Mouse (Mus musculus) embryo, embryonic 9.5 days (tissue): ENCODE results near the gene Tmigd1.

ENCODE experiments used
- DNase-seq: peaks from one replicate; pipeline ENCODE4 v3.0.0-alpha.2; 2017; ENCODE audit errors: extremely low spot score

Tmigd1 gene

DNA sequence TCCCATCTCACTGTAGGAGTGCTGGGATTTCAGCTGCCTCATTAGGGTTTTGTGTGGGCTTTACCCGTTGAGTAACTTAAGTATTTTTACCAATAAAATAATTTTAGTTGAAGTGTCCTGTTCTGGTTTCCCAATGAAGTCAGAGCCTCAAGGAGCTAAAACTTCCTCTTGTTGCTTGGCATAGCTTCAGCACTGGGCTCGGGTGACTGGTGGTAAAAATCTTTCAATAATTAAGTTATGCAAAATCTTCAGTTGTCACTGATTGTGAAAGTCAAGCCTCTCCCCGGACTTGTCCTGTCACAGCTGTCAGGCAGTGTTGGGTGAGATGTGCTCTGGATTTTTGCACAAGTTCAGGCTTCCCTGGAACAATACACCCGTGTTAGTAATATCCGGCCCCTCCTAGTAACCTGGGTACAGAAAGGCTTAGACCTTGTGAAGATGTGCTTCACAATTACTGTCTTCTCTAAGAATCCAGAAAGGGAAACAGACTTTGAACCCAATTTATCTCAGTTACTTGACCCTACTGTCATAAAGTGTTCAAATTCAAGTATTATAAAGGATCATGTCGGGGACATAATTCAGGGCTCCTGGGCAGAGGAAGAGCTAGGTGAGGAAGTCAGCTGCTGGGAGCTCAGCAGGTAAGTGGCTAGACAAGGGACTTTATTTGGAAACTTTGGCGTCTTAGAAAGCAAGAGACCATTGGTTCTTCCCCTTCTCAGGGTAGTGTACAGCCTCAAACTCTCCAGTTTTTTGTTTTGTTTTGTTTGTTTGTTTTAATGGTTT lies at the start of gene Tmigd1:
Gene Tmigd1, plus strand, starts transcription at position 581 of the 783 bp plus-strand sequence.
- no peak for DNase-seq

GRCm38 (mm10) chr11:76854475-76855341 lies 47.3 kb upstream of the Tmigd1 start:
- DNase-seq = no peak

DNA sequence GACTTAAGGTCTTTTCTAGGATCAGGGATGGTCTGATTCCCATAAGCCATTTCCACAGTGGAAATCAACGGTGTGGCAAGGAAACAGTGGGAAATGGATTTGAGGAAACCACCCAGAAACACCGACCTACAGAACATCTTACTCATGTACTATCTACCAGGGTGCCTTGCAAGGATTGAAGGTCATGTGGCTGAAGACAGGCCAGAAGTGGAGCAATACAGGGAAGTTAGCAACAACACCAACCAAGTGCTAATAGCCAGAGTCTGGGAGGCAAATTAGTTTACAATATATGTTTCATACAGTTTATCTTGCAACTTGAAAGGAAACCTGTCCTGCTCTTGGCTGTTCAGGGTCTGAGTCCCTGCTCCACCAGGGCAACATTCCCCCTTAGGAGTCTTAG lies 45.4 kb upstream of the Tmigd1 start:
- DNase-seq = no peak

DNA sequence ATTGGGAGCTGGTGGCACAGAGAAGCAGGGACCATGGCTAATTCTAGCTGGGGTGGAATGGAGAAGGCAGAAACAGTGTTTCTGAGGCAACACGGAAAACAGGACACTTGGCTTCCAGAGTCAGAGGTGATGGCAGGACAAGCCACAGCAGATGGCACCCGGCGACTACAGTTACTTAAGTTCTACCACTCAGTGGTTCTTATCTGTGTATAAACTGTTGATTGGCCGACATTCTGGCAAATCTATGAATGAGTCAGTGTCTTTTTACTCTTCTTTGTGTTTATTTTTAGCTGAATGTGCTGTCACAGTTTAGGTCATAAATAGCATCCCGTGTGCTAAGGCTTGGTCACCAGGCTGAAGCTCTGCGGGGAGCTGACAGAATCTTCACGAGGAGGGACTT lies 44.8 kb upstream of the Tmigd1 start:
- no peak for DNase-seq

DNA sequence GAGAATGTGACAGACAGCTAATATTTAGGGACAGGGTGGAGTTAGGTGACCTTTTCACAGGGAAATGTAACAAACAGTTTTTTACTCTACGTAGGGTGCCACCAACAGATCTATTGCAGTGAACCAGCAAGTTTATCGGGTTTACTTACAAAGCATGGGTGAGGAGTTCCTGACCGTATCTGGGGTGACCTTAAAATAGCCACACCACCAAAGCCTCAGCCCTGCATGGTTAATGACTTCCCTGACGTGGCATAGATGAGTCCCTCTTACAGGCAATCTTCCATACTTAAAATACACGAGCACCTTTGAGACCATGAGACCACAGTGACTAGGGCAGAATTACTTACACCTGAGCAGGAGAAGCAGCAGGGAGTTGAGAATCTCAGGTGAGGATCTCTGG lies 43.2 kb upstream of the Tmigd1 start:
- DNase-seq = no peak

GRCm38 (mm10) chr11:76859261-76859660 lies 42.7 kb upstream of the Tmigd1 start:
- no peak for DNase-seq

DNA sequence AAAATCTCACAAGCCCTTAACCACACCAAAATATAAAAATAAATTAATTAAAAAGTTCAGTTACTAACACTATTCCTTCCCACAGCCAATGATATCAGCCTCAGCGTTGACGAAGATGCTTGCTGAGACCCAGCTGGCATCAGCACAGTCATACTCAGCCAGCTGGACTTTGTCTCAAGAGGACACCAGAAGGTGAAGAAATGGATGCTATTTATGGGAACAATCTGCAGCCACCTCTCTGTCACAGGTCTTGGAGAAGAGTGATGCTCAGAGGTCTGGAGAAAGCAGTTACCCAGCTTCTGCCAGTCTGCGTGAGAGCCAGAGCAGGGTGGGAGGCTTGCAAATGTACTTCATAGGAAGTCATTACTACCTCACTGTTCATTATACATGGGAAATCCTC lies 40.8 kb upstream of the Tmigd1 start:
- DNase-seq = no peak

DNA sequence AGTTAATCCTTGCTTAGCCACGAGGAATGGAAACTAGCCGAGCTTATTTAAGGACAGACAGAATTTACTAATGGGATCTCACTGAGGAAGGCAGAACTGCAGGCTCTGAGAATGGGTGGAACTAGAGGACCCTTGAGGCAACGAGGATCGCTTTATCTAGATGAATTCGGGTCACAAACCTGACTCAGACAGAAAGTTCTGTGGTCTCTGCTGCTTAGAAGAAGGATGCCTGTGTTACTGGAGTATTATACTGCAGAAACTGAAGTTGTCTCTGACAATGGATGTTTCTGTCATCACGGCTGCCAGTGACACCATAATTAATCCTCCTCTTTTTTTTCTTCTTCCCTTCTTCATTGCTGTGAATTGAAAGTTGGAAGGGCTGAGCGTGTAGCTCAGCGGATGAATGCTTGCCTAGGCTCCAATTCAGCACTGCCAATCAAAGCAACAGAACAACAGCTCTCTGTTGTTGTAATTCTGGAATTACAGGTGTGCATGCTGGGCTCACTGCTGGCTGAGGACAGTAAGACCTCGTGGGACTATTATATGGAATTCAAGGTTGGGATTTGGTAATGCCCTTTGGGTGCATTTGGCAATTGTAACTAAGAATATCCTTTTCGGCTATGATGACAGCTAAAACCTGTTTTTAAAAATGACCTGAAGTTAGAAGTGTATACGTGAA lies 29.3 kb upstream of the Tmigd1 start:
- DNase-seq = no peak

GRCm38 (mm10) chr11:76873865-76874264 lies 28.1 kb upstream of the Tmigd1 start:
- DNase-seq = no peak

GRCm38 (mm10) chr11:76874766-76875165 lies 27.2 kb upstream of the Tmigd1 start:
- DNase-seq = no peak

- no peak for DNase-seq
Observed at GRCm38 (mm10) chr11:76879816-76880215, 22.1 kb upstream of the Tmigd1 start.

DNA sequence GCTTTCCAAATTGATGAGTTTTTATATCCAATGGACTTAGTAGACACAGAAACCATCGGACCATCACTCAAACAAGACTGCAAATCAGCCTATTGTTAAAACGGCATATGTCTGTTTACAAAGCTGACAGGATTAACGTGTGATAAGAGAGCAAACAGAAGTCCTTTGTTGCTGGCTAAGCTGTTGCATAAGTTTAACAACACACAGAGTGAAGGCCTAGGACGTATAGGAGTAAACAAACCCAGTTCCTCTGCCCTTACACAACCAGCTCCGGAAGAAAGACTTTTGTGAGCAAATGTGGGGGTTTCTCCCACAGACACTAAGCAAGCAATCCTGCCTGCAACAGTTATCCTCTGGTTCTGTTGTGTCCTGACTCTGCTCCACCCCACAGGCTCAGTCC lies 17.5 kb upstream of the Tmigd1 start:
- no peak for DNase-seq

DNA sequence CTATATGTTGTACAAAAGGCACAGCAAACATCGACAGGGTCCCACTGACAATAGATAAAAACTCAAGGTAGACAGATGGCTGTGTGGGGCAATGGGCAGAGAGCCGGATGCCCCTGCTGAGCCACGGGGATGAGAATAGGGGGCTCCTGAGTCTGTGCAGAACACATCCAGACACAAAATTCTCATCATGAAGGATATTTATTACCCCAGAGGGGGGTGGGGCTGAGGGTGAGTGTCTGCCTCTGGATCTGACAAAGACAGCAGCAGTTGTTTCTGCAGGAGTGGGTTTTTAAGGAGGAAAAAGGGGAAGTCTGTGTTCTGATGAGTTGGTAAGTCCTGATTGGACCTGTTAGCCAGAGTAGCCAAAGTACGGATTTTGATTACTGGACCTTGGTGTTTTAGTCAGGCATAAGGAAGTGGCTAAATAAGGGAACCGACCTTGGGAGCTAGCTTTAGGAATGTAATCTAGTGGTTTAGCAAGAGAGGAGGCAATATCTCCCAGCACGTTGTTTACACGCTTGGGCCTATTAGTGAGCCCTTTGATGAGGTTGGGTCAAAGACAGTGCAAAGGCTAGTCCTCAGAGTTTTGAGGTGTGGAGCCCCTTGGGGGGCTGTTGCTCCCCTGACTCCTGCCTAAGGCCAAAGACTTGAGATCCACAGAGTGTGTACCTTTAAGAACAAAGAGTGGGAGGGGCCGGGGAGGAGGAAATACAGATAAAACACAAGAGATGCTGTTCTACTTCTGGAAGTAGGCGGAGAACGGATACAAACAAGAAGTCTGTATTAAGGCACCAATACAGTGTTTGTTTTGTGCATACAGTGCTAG lies 12.4 kb upstream of the Tmigd1 start:
- DNase-seq = no peak

DNA sequence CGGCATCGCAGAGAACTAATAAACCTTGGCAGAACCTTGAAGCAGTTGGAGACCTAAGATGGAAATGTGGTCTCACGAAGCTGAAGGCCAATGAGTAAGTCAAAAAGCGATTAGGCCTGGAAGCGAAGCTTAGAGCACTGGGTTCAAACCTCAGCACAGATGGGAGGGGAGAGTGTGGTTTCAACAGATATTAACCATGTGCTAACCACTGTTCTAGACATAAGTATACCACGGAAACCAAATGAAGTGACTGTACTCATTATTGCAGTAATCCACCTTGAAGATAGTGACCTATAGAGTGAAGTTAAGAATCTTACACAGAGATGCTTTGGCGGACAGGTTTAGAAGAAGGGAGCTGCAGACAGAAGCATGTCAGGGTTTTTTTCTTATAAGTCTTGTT lies 10.8 kb upstream of the Tmigd1 start:
- no peak for DNase-seq

GRCm38 (mm10) chr11:76891738-76892349 lies 10.1 kb upstream of the Tmigd1 start:
- DNase-seq = no peak

DNA sequence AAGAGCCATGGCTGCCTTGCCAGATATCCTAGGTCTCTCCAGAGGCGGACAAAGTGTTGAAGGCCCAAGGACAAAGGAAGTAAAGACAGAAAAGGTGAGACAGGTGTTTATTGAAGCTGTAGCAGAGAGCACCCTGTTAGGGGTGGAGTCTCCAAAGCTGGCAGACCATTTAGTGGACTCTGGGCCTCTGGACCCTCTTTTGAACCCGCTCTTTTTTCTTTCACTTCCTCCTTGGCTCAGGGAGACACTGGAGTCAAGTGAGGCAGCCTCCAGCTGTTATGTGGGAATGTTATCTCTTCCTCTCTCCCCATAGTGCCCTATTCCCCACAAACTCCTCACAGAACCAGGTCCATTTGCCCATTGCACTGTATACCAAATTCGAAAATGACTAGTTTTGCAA lies 9.0 kb upstream of the Tmigd1 start:
- no peak for DNase-seq

GRCm38 (mm10) chr11:76893570-76893969 lies 8.4 kb upstream of the Tmigd1 start:
- DNase-seq = peak; percentile 47

DNA sequence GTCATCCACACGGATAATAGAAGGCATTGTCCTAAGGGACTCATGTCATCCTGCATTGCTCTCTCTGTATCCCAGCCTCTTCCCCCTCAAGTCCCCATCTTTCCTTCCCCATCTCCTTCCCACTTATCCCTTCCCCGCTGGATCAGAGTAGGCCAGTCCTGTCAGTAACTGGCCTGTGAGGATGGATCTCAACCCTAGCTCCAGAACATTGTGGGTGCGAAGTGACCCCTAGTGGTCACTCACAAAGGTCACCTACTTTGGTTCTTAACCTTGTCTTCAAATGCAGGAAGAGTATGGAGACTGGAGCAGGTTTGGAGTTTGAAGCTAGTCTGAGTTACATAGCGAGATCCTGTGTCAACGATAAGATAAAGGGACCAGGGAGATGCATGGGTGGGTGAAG lies 7.7 kb upstream of the Tmigd1 start:
- peak; percentile 71 for DNase-seq

GRCm38 (mm10) chr11:76896360-76896759 lies 5.6 kb upstream of the Tmigd1 start:
- DNase-seq = no peak

GRCm38 (mm10) chr11:76897126-76897525 lies 4.8 kb upstream of the Tmigd1 start:
- DNase-seq = no peak

DNA sequence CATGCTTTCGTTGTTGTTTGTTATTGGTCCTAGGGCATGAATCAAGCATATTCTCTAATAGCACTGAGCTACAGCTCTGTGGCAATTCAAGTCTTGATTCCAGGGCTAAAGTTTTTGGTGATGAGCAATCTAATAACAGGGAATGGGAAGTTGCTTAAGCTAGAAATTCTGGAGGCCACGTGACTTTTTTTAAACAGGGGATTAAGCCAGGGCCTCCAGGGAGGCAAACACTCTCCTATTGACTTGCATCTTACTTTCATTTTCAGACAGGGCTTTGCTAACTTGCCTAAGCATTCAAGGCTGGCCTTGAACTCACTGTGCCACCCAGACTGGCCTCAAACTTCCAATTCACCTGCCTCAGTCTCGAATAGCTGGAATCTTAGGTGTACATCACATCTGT lies 4.1 kb upstream of the Tmigd1 start:
- DNase-seq = no peak
